Mouse (Mus musculus) cerebellum, adult 2 months (tissue): ENCODE data around the gene Rad18.

Experiments used
- CTCF ChIP-seq: fragments of 200-500 bp; IDR thresholded peaks from 2 replicates; pipeline ENCODE4 v1.5.1; 2011; ENCODE audit warnings: low read depth, mild to moderate bottlenecking, control low read depth, low read length, moderate library complexity, borderline replicate concordance; ENCODE audit not compliant: insufficient read depth
- POLR2A ChIP-seq: fragments of 200-500 bp; IDR thresholded peaks from 2 replicates; pipeline ENCODE4 v1.6.1; 2011; ENCODE audit warnings: low read length, control low read depth, borderline replicate concordance; ENCODE audit not compliant: insufficient read depth

GRCm38 (mm10) chr6:112733942-112734341, 37.5 kb upstream of the Rad18 start:
- TF ChIP-seq CTCF (no peak), POLR2A (no peak)
